Mouse (Mus musculus): ENCODE measurements around the gene Slc38a1. TPM values are rescaled to one million over a fixed set of nuclear protein-coding genes. Genes with fewer than 3 reads are reported as not detected.

The Slc38a1 gene
- polyA plus RNA-seq, 1 experiment from 2014 or later = 77.5 TPM

DNA sequence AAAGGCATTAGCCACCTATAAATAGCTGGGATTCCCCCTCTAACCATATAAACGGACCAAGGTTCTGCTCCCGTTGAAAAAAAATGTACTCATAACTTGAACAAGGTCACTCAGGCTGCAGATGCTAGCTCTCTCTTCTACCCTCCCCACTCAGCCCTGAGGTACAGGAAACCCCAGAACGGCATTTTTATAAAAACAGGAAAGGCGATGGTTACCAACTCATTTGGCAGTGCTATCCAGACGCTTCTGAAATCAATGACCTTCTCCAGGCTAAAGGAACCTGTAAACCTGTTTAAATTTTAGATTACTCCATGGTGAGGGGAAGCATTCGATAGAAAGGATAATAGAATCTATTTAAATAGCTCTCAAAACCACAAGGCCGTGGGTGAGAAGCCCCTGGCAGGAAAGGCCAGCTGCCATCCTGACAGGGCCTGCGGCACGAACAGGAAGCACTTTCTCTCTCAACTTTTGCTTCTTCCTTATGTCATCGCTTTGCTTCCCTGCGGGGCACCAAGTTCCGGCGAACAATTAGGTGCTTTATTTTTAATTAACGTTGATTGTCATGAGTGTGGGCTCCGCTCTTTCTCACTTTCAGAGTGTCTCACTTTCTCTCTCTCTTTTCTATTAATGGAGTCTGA, 59.2 kb downstream of the Slc38a1 start:
- ATAC-seq (ENCODE audit: insufficient number of reproducible peaks, insufficient read depth, low FRiP score, low read depth) = no peak
- Histone ChIP-seq H3K4me2 (replicated peaks; ENCODE audit: low read depth, low read length) (no peak overlapping the region), H3K9ac (replicated peaks; ENCODE audit: low read depth, low read length) (no peak overlapping the region), H3K27me3 (ENCODE audit: control insufficient read depth, insufficient read depth, low read length) (no peaks in the 10 kb centered on the region), H3K27ac (ENCODE audit: low read length) (no peak overlapping the region), H3K36me3 (ENCODE audit: control insufficient read depth, insufficient read depth, low read length) (peaks cover 42% of the 10 kb centered on the region), H3K9me3 (ENCODE audit: control insufficient read depth, low read depth, low read length) (no peaks in the 10 kb centered on the region), H3K4me1 (ENCODE audit: control insufficient read depth, insufficient read depth, low read length) (no peaks in the 10 kb centered on the region), H3K4me3 (ENCODE audit: low read depth, low read length) (no peak overlapping the region)
- 88% methylated on average over 15 of the region's 15 CpGs for WGBS

DNA sequence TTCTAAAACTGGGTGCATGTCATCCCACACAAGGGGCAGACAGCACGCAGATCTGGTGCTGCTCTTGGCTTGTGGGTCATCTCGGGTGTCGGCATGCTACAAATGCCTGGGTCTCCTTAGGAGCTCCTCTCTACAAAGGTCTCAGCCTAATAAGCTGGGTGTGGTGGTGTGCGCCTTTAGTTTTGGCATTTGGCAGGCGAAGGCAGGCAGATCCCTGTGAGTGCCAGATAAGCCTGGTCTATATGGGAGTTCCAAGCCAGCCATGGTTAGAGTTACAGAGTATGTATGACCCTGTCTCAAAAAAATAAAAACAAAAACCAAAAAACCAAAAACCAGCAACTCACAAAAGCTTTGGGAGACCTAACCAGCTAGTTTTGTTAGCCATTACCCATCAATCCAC, 65.7 kb downstream of the Slc38a1 start:
- no peaks in the 10 kb centered on the region for H3K27me3 ChIP-seq (ENCODE audit: control insufficient read depth, insufficient read depth, low read length)
- H3K36me3 ChIP-seq (ENCODE audit: control insufficient read depth, insufficient read depth, low read length) = peaks cover 44% of the 10 kb centered on the region
- H3K4me1 ChIP-seq (ENCODE audit: control insufficient read depth, insufficient read depth, low read length) = no peaks in the 10 kb centered on the region
- H3K4me3 ChIP-seq (ENCODE audit: low read depth, low read length) = no peak overlapping the region
- no peak for ATAC-seq (ENCODE audit: insufficient number of reproducible peaks, insufficient read depth, low FRiP score, low read depth)
- no peak overlapping the region for H3K9ac ChIP-seq (replicated peaks; ENCODE audit: low read depth, low read length)
- no peak overlapping the region for H3K4me2 ChIP-seq (replicated peaks; ENCODE audit: low read depth, low read length)
- 94% methylated on average over 5 of the region's 5 CpGs for WGBS
- H3K27ac ChIP-seq (ENCODE audit: low read length) = no peak overlapping the region
- no peaks in the 10 kb centered on the region for H3K9me3 ChIP-seq (ENCODE audit: control insufficient read depth, low read depth, low read length)

GRCm38 (mm10) chr15:96568983-96569363, 73.7 kb downstream of the Slc38a1 start:
- Histone ChIP-seq H3K27me3 (ENCODE audit: control insufficient read depth, insufficient read depth, low read length) (no peaks in the 10 kb centered on the region), H3K36me3 (ENCODE audit: control insufficient read depth, insufficient read depth, low read length) (no peaks in the 10 kb centered on the region), H3K9me3 (ENCODE audit: control insufficient read depth, low read depth, low read length) (no peaks in the 10 kb centered on the region), H3K4me3 (ENCODE audit: low read depth, low read length) (no peak overlapping the region), H3K27ac (ENCODE audit: low read length) (no peak overlapping the region), H3K4me2 (replicated peaks; ENCODE audit: low read depth, low read length) (no peak overlapping the region), H3K4me1 (ENCODE audit: control insufficient read depth, insufficient read depth, low read length) (no peaks in the 10 kb centered on the region), H3K9ac (replicated peaks; ENCODE audit: low read depth, low read length) (no peak overlapping the region)
- ATAC-seq (ENCODE audit: insufficient number of reproducible peaks, insufficient read depth, low FRiP score, low read depth) = no peak
- 53% methylated on average over 2 of the region's 2 CpGs for WGBS

GRCm38 (mm10) chr15:96568271-96568982, 74.3 kb downstream of the Slc38a1 start:
- no peak overlapping the region; the same call in 1 of the 2 replicates for H3K27ac ChIP-seq (ENCODE audit: low read length)
- 55% methylated on average over 13 of the region's 13 CpGs for WGBS
- H3K9me3 ChIP-seq (ENCODE audit: control insufficient read depth, low read depth, low read length) = no peaks in the 10 kb centered on the region
- no peak for ATAC-seq (ENCODE audit: insufficient number of reproducible peaks, insufficient read depth, low FRiP score, low read depth)
- H3K4me2 ChIP-seq (replicated peaks; ENCODE audit: low read depth, low read length) = no peak overlapping the region
- H3K27me3 ChIP-seq (ENCODE audit: control insufficient read depth, insufficient read depth, low read length) = no peaks in the 10 kb centered on the region
- no peak overlapping the region for H3K9ac ChIP-seq (replicated peaks; ENCODE audit: low read depth, low read length)
- no peaks in the 10 kb centered on the region for H3K4me1 ChIP-seq (ENCODE audit: control insufficient read depth, insufficient read depth, low read length)
- no peak overlapping the region for H3K4me3 ChIP-seq (ENCODE audit: low read depth, low read length)
- H3K36me3 ChIP-seq (ENCODE audit: control insufficient read depth, insufficient read depth, low read length) = no peaks in the 10 kb centered on the region

DNA sequence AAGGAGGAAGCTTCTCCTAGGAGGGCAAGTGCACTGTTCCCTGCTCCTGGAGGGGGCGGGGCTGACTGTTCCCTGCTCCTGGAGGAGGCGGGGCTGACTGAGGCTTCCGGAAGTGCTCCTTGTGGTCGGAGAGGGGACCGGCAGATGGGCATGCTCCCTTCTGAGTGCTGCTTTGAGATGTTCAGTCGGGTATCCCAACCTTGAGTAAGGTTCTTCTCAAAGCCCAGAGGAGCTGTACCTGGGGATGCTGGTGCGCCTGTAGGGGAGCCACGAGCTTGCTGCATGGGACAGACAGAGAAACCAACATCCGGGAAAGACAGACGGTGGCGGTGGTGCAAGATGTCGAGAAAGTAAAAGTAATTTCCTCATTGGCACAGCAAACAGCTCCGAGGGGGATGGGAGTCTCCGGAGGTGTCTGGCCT, 75.9 kb downstream of the Slc38a1 start:
- peak; percentile 64; the same call in 1 of the 2 replicates for ATAC-seq (ENCODE audit: insufficient number of reproducible peaks, insufficient read depth, low FRiP score, low read depth)
- Histone ChIP-seq H3K27me3 (ENCODE audit: control insufficient read depth, insufficient read depth, low read length) (no peaks in the 10 kb centered on the region), H3K9me3 (ENCODE audit: control insufficient read depth, low read depth, low read length) (no peaks in the 10 kb centered on the region), H3K27ac (ENCODE audit: low read length) (no peak overlapping the region), H3K9ac (replicated peaks; ENCODE audit: low read depth, low read length) (no peak overlapping the region), H3K36me3 (ENCODE audit: control insufficient read depth, insufficient read depth, low read length) (no peaks in the 10 kb centered on the region), H3K4me2 (replicated peaks; ENCODE audit: low read depth, low read length) (peak overlapping the region; percentile 45), H3K4me3 (ENCODE audit: low read depth, low read length) (peak overlapping the region; percentile 19), H3K4me1 (ENCODE audit: control insufficient read depth, insufficient read depth, low read length) (no peaks in the 10 kb centered on the region)
- WGBS = 4% methylated on average over 14 of the region's 14 CpGs

GRCm38 (mm10) chr15:96563852-96564251, 78.9 kb downstream of the Slc38a1 start:
- Histone ChIP-seq H3K36me3 (ENCODE audit: control insufficient read depth, insufficient read depth, low read length) (no peaks in the 10 kb centered on the region), H3K9ac (replicated peaks; ENCODE audit: low read depth, low read length) (no peak overlapping the region), H3K4me2 (replicated peaks; ENCODE audit: low read depth, low read length) (no peak overlapping the region), H3K4me1 (ENCODE audit: control insufficient read depth, insufficient read depth, low read length) (no peaks in the 10 kb centered on the region), H3K27ac (ENCODE audit: low read length) (no peak overlapping the region), H3K4me3 (ENCODE audit: low read depth, low read length) (no peak overlapping the region), H3K27me3 (ENCODE audit: control insufficient read depth, insufficient read depth, low read length) (no peaks in the 10 kb centered on the region), H3K9me3 (ENCODE audit: control insufficient read depth, low read depth, low read length) (no peaks in the 10 kb centered on the region)
- 63% methylated on average over 1 of the region's 1 CpGs for WGBS
- no peak for ATAC-seq (ENCODE audit: insufficient number of reproducible peaks, insufficient read depth, low FRiP score, low read depth)

- Histone ChIP-seq H3K27ac (ENCODE audit: low read length) (no peak overlapping the region), H3K27me3 (ENCODE audit: control insufficient read depth, insufficient read depth, low read length) (no peaks in the 10 kb centered on the region), H3K4me2 (replicated peaks; ENCODE audit: low read depth, low read length) (no peak overlapping the region), H3K4me1 (ENCODE audit: control insufficient read depth, insufficient read depth, low read length) (no peaks in the 10 kb centered on the region), H3K9ac (replicated peaks; ENCODE audit: low read depth, low read length) (no peak overlapping the region), H3K4me3 (ENCODE audit: low read depth, low read length) (no peak overlapping the region), H3K36me3 (ENCODE audit: control insufficient read depth, insufficient read depth, low read length) (no peaks in the 10 kb centered on the region), H3K9me3 (ENCODE audit: control insufficient read depth, low read depth, low read length) (no peaks in the 10 kb centered on the region)
- ATAC-seq (ENCODE audit: insufficient number of reproducible peaks, insufficient read depth, low FRiP score, low read depth) = no peak
- 91% methylated on average over 5 of the region's 5 CpGs for WGBS
These were observed 80.2 kb downstream of the Slc38a1 start for GRCm38 (mm10) chr15:96562521-96562920.

- no peak overlapping the region for H3K27ac ChIP-seq (ENCODE audit: low read length)
- H3K9ac ChIP-seq (replicated peaks; ENCODE audit: low read depth, low read length) = no peak overlapping the region
- H3K4me3 ChIP-seq (ENCODE audit: low read depth, low read length) = no peak overlapping the region
- H3K4me1 ChIP-seq (ENCODE audit: control insufficient read depth, insufficient read depth, low read length) = no peaks in the 10 kb centered on the region
- no peaks in the 10 kb centered on the region for H3K36me3 ChIP-seq (ENCODE audit: control insufficient read depth, insufficient read depth, low read length)
- H3K4me2 ChIP-seq (replicated peaks; ENCODE audit: low read depth, low read length) = no peak overlapping the region
- 91% methylated on average over 14 of the region's 14 CpGs for WGBS
- no peaks in the 10 kb centered on the region for H3K9me3 ChIP-seq (ENCODE audit: control insufficient read depth, low read depth, low read length)
- no peak for ATAC-seq (ENCODE audit: insufficient number of reproducible peaks, insufficient read depth, low FRiP score, low read depth)
- H3K27me3 ChIP-seq (ENCODE audit: control insufficient read depth, insufficient read depth, low read length) = no peaks in the 10 kb centered on the region
These were observed 82.0 kb downstream of the Slc38a1 start for GRCm38 (mm10) chr15:96560576-96561298.

Data from stomach, embryonic 14.5 days (tissue).